Mouse (Mus musculus): ENCODE results near the gene Nostrin. TPM values are rescaled to one million over a fixed set of nuclear protein-coding genes. Genes with fewer than 3 reads are reported as not detected.

The Nostrin gene
- total RNA-seq, 2 experiments from 2014 or later: 1.2 to 2.1 TPM

DNA sequence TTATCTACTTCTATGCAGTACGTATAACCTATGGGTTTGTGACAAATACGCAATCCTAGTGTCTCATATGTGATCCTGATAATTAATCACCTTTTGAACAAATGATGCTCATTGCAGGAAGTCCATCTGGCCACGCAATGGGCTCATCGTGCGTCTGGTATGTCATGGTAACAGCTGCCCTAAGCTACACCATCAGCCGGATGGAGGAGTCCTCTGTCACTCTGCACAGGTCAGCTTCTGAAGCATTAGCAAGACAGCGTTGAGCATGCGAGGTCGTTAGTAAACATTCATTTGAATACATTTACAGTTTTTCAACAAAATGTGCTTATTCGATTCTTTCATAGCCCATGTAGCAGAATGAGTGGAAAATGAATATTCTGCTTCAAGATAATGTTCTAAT, 87.2 kb downstream of the Nostrin start:
- intact Hi-C loops (cut with DNase I): no loop called here
- no peak overlapping the region for H3K27ac ChIP-seq
- TF ChIP-seq CTCF (IDR thresholded peaks at IDR 0.05): no peak
- no peak overlapping the region for H3K4me3 ChIP-seq
- DNase-seq: no peak

DNA sequence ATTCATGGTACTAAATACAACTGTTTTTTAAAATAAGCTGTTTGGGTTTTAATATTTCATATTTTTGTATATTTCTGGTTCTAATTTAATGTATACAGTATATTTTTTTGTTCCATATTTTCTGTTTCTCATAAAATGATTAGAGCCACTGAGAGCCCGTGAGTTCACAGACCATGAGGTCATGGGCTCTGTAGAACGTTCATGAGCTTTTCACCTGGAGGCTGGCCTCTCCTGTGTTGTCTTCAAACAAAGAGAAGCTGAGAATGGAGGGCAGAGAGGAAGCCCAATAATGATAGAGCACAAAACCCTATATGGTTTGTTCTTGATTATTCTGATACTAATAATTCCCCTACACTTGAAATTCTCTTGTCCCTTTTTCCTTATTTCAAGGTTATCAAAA, 89.1 kb downstream of the Nostrin start:
- no peak overlapping the region for H3K27ac ChIP-seq
- intact Hi-C loops (cut with DNase I): no loop called here
- no peak for TF ChIP-seq CTCF (IDR thresholded peaks at IDR 0.05)
- no peak for DNase-seq
- H3K4me3 ChIP-seq: no peak overlapping the region

DNA sequence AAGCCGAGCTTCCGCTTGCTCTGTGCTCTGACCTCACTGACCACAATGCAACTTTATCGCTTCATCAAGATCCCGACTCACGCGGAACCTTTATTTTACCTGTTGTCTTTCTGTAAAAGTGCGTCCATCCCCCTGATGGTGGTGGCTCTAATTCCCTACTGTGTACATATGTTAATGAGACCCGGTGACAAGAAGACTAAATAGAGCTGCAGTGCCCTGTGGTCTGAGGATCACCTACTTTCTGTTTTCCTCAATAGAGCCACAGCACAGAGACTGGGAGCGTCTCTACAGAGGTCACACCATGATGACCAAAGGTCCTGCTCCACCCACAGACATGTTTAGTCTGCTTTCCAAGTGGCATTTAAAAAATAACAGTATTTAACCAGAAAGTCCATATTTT, 91.3 kb downstream of the Nostrin start:
- TF ChIP-seq CTCF (IDR thresholded peaks at IDR 0.05): no peak
- intact Hi-C loops (cut with DNase I): no loop called here
- Histone ChIP-seq H3K27ac (no peak overlapping the region), H3K4me3 (no peak overlapping the region)
- no peak for DNase-seq

DNA sequence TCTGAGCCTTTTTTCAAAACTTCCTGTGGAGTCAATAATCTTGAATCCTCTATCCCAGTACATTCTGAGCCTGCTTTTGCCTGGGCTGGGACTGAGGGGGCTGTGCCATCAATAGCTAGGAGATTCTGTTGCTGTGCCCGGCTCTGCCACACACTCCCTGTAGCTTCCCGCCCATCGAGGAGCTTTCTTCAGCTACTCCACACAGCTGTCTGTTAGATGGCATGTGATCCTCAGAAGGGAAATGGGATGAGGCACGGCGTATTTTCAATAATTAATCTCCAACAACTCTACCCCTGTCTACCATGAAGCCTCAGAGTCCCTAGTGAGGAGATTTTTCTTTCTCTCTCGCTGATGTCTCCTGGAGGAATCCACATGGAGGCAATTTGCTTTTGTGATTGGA, 93.0 kb downstream of the Nostrin start:
- TF ChIP-seq CTCF (IDR thresholded peaks at IDR 0.05): no peak
- Histone ChIP-seq H3K4me3 (no peak overlapping the region), H3K27ac (no peak overlapping the region)
- no peak for DNase-seq
- intact Hi-C loops (cut with DNase I): no loop called here

DNA sequence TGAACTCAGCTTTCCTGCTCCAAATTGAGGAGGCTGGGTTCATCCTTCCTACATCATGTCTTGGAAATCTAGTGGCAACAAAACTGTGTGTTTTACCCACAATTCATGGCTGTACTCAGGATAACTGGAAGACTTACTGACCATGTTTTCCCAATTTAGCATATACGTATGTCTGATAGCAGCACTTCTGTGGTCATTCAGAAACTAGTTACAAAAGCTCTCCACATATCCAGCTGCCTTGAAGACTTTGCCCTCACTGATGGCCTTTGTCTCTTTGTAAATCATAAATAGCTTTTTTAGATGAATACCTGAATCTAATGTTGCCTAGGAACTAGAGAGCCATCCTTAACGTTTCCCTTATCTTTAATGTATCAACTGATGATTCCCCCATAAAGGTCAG, 94.5 kb downstream of the Nostrin start:
- no peak overlapping the region for H3K4me3 ChIP-seq
- H3K27ac ChIP-seq: no peak overlapping the region
- intact Hi-C loops (cut with DNase I): no loop called here
- no peak for DNase-seq
- TF ChIP-seq CTCF (IDR thresholded peaks at IDR 0.05): no peak

DNA sequence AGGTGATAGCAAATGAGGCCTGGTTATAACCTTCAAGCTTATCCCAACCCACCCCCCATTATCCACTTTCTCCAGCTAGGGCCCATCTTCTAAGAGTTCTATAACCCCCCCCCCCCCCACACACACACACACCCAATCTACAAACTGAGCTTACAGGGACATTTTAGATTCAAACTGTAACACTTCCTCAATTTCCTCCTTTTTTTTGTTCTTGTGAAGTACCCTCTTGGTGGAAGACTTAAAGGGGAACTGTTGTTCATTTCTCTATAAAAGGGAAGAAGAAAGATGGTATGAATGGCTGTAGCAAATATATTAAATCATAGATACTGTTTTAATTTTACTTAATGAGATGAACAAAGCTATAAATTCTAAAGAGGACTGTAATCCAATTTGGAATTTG, 96.5 kb downstream of the Nostrin start:
- intact Hi-C loops (cut with DNase I): no loop called here
- TF ChIP-seq CTCF (IDR thresholded peaks at IDR 0.05): no peak
- no peak overlapping the region for H3K27ac ChIP-seq
- no peak overlapping the region for H3K4me3 ChIP-seq
- DNase-seq: no peak

DNA sequence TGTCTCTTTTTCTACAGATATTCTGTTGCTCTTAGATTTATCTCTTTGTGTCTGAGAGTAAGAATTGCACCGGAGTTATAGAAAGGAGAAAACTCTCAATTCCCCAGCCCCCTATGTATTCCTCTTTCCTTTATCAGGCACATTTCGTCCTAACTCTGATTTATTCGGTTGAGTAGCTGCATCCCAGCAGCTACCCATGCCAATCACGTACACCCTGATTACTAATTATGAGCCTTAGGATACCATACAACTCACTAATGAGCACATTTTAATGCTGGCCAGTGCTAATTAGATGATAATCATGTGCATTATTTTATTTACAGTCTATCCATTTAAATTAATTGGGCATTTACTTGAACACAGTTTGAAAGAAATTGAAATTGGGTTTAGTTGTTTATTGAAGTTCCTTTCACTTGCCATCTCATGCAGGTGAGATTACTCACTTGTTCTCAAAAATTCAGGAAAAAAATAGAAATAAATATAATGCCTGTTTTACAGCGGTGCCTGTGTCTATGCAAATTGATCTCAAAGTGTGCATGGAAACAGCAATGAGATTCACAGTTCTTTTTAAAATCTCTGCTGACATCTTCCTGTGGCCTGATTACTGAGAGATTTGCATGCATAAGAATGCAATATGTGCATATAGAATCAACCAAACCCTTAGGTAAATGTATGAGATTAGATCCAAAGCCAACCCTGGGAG, 99.5 kb downstream of the Nostrin start:
- intact Hi-C loops (cut with DNase I): no loop called here
- TF ChIP-seq CTCF (IDR thresholded peaks at IDR 0.05): no peak
- H3K4me3 ChIP-seq: no peak overlapping the region
- DNase-seq: no peak
- no peak overlapping the region for H3K27ac ChIP-seq

Other genes starting within 250 kb of the Nostrin start
- gene Spc25, start 70.4 kb downstream of the Nostrin start, total RNA-seq (2021): under 1 TPM; 0.36 to 0.99 TPM
- gene G6pc2, start 75.3 kb downstream of the Nostrin start, total RNA-seq (2021): not detected
- gene Abcb11, start 206.8 kb downstream of the Nostrin start, total RNA-seq (2021): not detected
- gene Dhrs9, start 244.6 kb downstream of the Nostrin start, total RNA-seq (2021): not detected

Data from gastrocnemius, adult 2 months (tissue).